Mouse (Mus musculus) thymus, adult 2 months (tissue): Measurements from ENCODE around the gene Taf5.

Source experiments
- CTCF ChIP-seq: fragments of 200-500 bp; IDR thresholded peaks from 2 replicates; pipeline ENCODE4 v1.5.1; 2012; ENCODE audit warnings: mild to moderate bottlenecking, control low read depth, low read length, moderate library complexity, borderline replicate concordance; ENCODE audit not compliant: control insufficient read depth, poor library complexity, insufficient read depth; ENCODE audit errors: extremely low read depth
- POLR2A ChIP-seq: fragments of 200-500 bp; IDR thresholded peaks from 2 replicates; pipeline ENCODE4 v1.6.1; 2012; ENCODE audit warnings: mild to moderate bottlenecking, low read length, control low read depth, moderate library complexity; ENCODE audit not compliant: control insufficient read depth, poor library complexity, insufficient read depth; ENCODE audit errors: extremely low read depth

- no peak for TF ChIP-seq CTCF
- no peak for TF ChIP-seq POLR2A
Observed at GRCm38 (mm10) chr19:47104641-47105271, 37.2 kb downstream of the Taf5 start.
